20 mouse cellular contexts compared by ENCODE assay signal in genomic region chr3:52354203-52354602, GRCm38 (mm10).
DNase-seq lines count a peak whose midpoint lies in the region; ATAC-seq lines count a peak whose summit lies in the region.
"Had no signal": no experiment of that assay in that cellular context is flagged by ENCODE, and none has a peak within 500 bp of the region (broad histone marks: within the 10 kb centered on the region; RNA-seq: fewer than 3 reads in every experiment).

No protein-coding gene starts in this region.

- H3K36me3 ChIP-seq in heart, embryonic 12.5 days: no peaks in the 10 kb centered on the region
- H3K36me3 ChIP-seq in embryonic facial prominence, embryonic 15.5 days: no peaks in the 10 kb centered on the region
- H3K36me3 ChIP-seq: embryonic facial prominence, embryonic 12.5 days; forebrain, embryonic 15.5 days had no signal

- DNase-seq in heart, adult 11 months: peak; percentile 78
- DNase-seq in induced T-regulatory cell, adult 2 months (ENCODE audit: low read depth): peak; percentile 22
- DNase-seq in MN1 (ENCODE audit: low spot score): no peak
- DNase-seq: adrenal gland, adult 8-10 months; adrenal gland, postnatal 14 days; adrenal gland, postnatal 36 days; cerebellum, adult 18-20 months; cerebellum, adult 8-10 months; cerebellum, adult 9-11 months; cerebellum, postnatal 14 days; cerebellum, postnatal 36 days; embryo, embryonic 11 days; forebrain, postnatal 0 days had no signal

- H3K9me3 ChIP-seq in heart, embryonic 12.5 days (replicated peaks): no peaks in the 10 kb centered on the region
- H3K9me3 ChIP-seq in embryonic facial prominence, embryonic 15.5 days (replicated peaks): no peaks in the 10 kb centered on the region
- H3K9me3 ChIP-seq: embryonic facial prominence, embryonic 12.5 days; forebrain, embryonic 13.5 days; forebrain, embryonic 15.5 days had no signal

- no peak overlapping the region for H3K4me2 ChIP-seq in heart, embryonic 12.5 days
- H3K4me2 ChIP-seq in embryonic facial prominence, embryonic 15.5 days (replicated peaks): no peak overlapping the region
- H3K4me2 ChIP-seq: embryonic facial prominence, embryonic 12.5 days; forebrain, embryonic 13.5 days; forebrain, embryonic 15.5 days had no signal

- H3K4me1 ChIP-seq in heart, embryonic 12.5 days (replicated peaks): peaks cover 7% of the 10 kb centered on the region
- peaks cover 8% of the 10 kb centered on the region for H3K4me1 ChIP-seq in embryonic facial prominence, embryonic 15.5 days
- H3K4me1 ChIP-seq: embryonic facial prominence, embryonic 12.5 days; forebrain, embryonic 13.5 days; forebrain, embryonic 15.5 days had no signal

- ATAC-seq in heart, embryonic 12.5 days (ENCODE audit: insufficient number of reproducible peaks, low FRiP score): no peak
- no peak; the same call in 1 of the 2 replicates for ATAC-seq in embryonic facial prominence, embryonic 15.5 days (ENCODE audit: insufficient number of reproducible peaks, low FRiP score, low TSS enrichment, low read depth)
- ATAC-seq: activated CD4-positive, CD25-positive, alpha-beta regulatory T cell, adult 4 months; forebrain, embryonic 13.5 days; forebrain, embryonic 15.5 days; forebrain, postnatal 0 days; Patski had no signal

- H3K27ac ChIP-seq in heart, embryonic 12.5 days (ENCODE audit: poor library complexity, severe bottlenecking): no peak overlapping the region
- peak overlapping the region; percentile 17; the same call in 1 of the 2 replicates for H3K27ac ChIP-seq in embryonic facial prominence, embryonic 15.5 days (replicated peaks)
- H3K27ac ChIP-seq: embryonic facial prominence, embryonic 12.5 days; forebrain, embryonic 13.5 days; forebrain, embryonic 15.5 days had no signal

- H3K4me3 ChIP-seq in heart, embryonic 12.5 days: no peak overlapping the region
- no peak overlapping the region for H3K4me3 ChIP-seq in embryonic facial prominence, embryonic 15.5 days (replicated peaks)
- H3K4me3 ChIP-seq: embryonic facial prominence, embryonic 12.5 days; forebrain, embryonic 13.5 days; forebrain, embryonic 15.5 days had no signal

- H3K27me3 ChIP-seq in heart, embryonic 12.5 days (replicated peaks): no peaks in the 10 kb centered on the region
- no peaks in the 10 kb centered on the region for H3K27me3 ChIP-seq in embryonic facial prominence, embryonic 15.5 days
- H3K27me3 ChIP-seq: embryonic facial prominence, embryonic 12.5 days; forebrain, embryonic 13.5 days; forebrain, embryonic 15.5 days; Patski had no signal

- H3K9ac ChIP-seq in heart, embryonic 12.5 days: no peak overlapping the region
- H3K9ac ChIP-seq in embryonic facial prominence, embryonic 15.5 days: no peak overlapping the region
- H3K9ac ChIP-seq: embryonic facial prominence, embryonic 12.5 days; forebrain, embryonic 13.5 days; forebrain, embryonic 15.5 days; forebrain, postnatal 0 days had no signal

- 83% methylated on average over 7 of the region's 7 CpGs for WGBS in heart, embryonic 12.5 days
- WGBS in embryonic facial prominence, embryonic 15.5 days: 41% methylated on average over 7 of the region's 7 CpGs
